ENCODE assay signal across 19 mouse cellular contexts in genomic region chr14:33377211-33377610, GRCm38 (mm10).
DNase-seq lines count a peak whose midpoint lies in the region; TF ChIP-seq lines count a peak whose summit lies in the region.
"Had no signal": no experiment of that assay in that cellular context is flagged by ENCODE, and none has a peak within 500 bp of the region (broad histone marks: within the 10 kb centered on the region; RNA-seq: fewer than 3 reads in every experiment).

No protein-coding gene starts in this region.

- no peaks in the 10 kb centered on the region for H3K36me3 ChIP-seq in kidney, adult 2 months (ENCODE audit: control insufficient read depth, insufficient read depth, low read length)

- H3K4me3 ChIP-seq in kidney, adult 2 months (ENCODE audit: insufficient read depth, low read depth, low read length) = no peak overlapping the region
- H3K4me3 ChIP-seq: embryonic facial prominence, embryonic 13.5 days; forebrain, embryonic 12.5 days; heart, adult 2 months; heart, embryonic 12.5 days; hindbrain, embryonic 10.5 days had no signal

- peaks cover 4% of the 10 kb centered on the region; the same call in 1 of the 2 replicates for H3K4me1 ChIP-seq in kidney, adult 2 months (ENCODE audit: control insufficient read depth, insufficient read depth, low read length)
- H3K4me1 ChIP-seq: embryonic facial prominence, embryonic 13.5 days; forebrain, embryonic 12.5 days; heart, embryonic 12.5 days; hindbrain, embryonic 10.5 days had no signal

- no peak for TF ChIP-seq POLR2A in kidney, adult 2 months (IDR thresholded peaks at IDR 0.05; ENCODE audit: low read depth, low read length)

- H3K27ac ChIP-seq in kidney, adult 2 months (ENCODE audit: insufficient read depth, low read depth, low read length) = no peak overlapping the region
- H3K27ac ChIP-seq: embryonic facial prominence, embryonic 13.5 days; forebrain, embryonic 12.5 days; heart, adult 2 months; hindbrain, embryonic 10.5 days; hindbrain, embryonic 14.5 days had no signal

- DNase-seq in cerebellum, postnatal 10 days = peak; percentile 57 to 70
- DNase-seq in cerebellum, postnatal 4 days (ENCODE audit: low spot score in 2 of 2) = no peak
- DNase-seq in kidney, adult 2 months = peak; percentile 56
- no peak for DNase-seq in kidney, postnatal 4 days
- DNase-seq in kidney, postnatal 25 days = peak; percentile 24 to 45
- DNase-seq in kidney, postnatal 10 days = no peak
- peak; percentile 27 to 47 for DNase-seq in kidney, postnatal 36 days
- no peak for DNase-seq in ovary, adult 18-20 months (ENCODE audit: low spot score)
- DNase-seq: adrenal gland, postnatal 10 days; B cell, adult 2 months; cerebellum, adult 18-20 months; cerebellum, postnatal 25 days; gastrocnemius, postnatal 10 days; heart, adult 2 months had no signal

- H3K27me3 ChIP-seq in kidney, adult 2 months (replicated peaks; ENCODE audit: control insufficient read depth, insufficient read depth, low read length) = no peaks in the 10 kb centered on the region
- H3K27me3 ChIP-seq: embryonic facial prominence, embryonic 13.5 days; forebrain, embryonic 12.5 days; heart, embryonic 12.5 days had no signal

- no peak for TF ChIP-seq CTCF in kidney, adult 2 months (conservative IDR thresholded peaks at IDR 0.05; ENCODE audit: insufficient read depth, insufficient read length, low read depth, low read length)

- WGBS in kidney, adult 2 months = 74% methylated on average over 3 of the region's 3 CpGs

Comparison
In these comparisons a context has a peak if more than half of its experiments do, and no peak if none do; other contexts are left out.
1. DNase-seq: peak in cerebellum, postnatal 10 days (2 of 2), kidney, adult 2 months (single experiment), kidney, postnatal 25 days (2 of 2) and kidney, postnatal 36 days (2 of 2); none in cerebellum, postnatal 4 days (0 of 2), kidney, postnatal 4 days (0 of 2), kidney, postnatal 10 days (single experiment) and ovary, adult 18-20 months (single experiment).